Mouse (Mus musculus) limb, embryonic 12.5 days (tissue): ENCODE measurements around the gene Ppp1r9b. TPM values are rescaled to one million over a fixed set of nuclear protein-coding genes. Genes with fewer than 3 reads are reported as not detected.
A peak's percentile ranks its signal among the peaks of the same experiment; 100 is the strongest.

ENCODE experiments used
- ATAC-seq: fragments of 200-750 bp; cut with Nextera tagmentation; 2 replicates; pipeline ENCODE4 v1.8.0; 2017; ENCODE audit warnings: low read depth, moderate TSS enrichment; ENCODE audit not compliant: insufficient number of reproducible peaks, insufficient read depth, low FRiP score, low TSS enrichment
- H3K27ac ChIP-seq: fragments of 300-500 bp; sonication (generic); 2 replicates; pipeline ENCODE4 v1.5.1; 2016; ENCODE audit warnings: mild to moderate bottlenecking, moderate library complexity
- H3K27me3 ChIP-seq: fragments of 300-500 bp; sonication (generic); 2 replicates; pipeline ENCODE4 v1.6.1; 2016; ENCODE audit warnings: mild to moderate bottlenecking, moderate library complexity
- H3K36me3 ChIP-seq: fragments of 300-500 bp; sonication (generic); 2 replicates; pipeline ENCODE4 v1.6.1; 2016; ENCODE audit warnings: mild to moderate bottlenecking, moderate library complexity
- H3K4me1 ChIP-seq: fragments of 300-500 bp; sonication (generic); replicated peaks from 2 replicates; pipeline ENCODE4 v1.6.1; 2016
- H3K4me2 ChIP-seq: fragments of 300-500 bp; sonication (generic); 2 replicates; pipeline ENCODE4 v1.6.1; 2016; ENCODE audit warnings: mild to moderate bottlenecking, moderate library complexity
- H3K4me3 ChIP-seq: fragments of 300-500 bp; sonication (generic); replicated peaks from 2 replicates; pipeline ENCODE4 v1.5.1; 2016; ENCODE audit warnings: mild to moderate bottlenecking
- H3K9ac ChIP-seq: fragments of 300-500 bp; sonication (generic); replicated peaks from 2 replicates; pipeline ENCODE4 v1.6.1; 2016; ENCODE audit warnings: mild to moderate bottlenecking, moderate library complexity
- H3K9me3 ChIP-seq: fragments of 300-500 bp; sonication (generic); 2 replicates; pipeline ENCODE4 v1.6.1; 2016; ENCODE audit warnings: mild to moderate bottlenecking, moderate library complexity
- WGBS: fragments of 180-500 bp; shearing (Covaris S2); methylation state at CpG from one replicate; pipeline ENCODE4 v1.1.7; 2016; 5-methylcytosine and 5-hydroxymethylcytosine counted together
- polyA plus RNA-seq: library from polyadenylated mRNA; unstranded; fragments of >200 nt; fragmentation: Nextera tagmentation; extraction: Ambion mirVana; gene quantifications from 2 replicates; pipeline ENCODE4 v1.2.1, GENCODE M21; 2016

Ppp1r9b gene
- polyA plus RNA-seq, 1 experiment from 2014 or later: 12.0 TPM

GRCm38 (mm10) chr11:95024439-95025184 lies 33.8 kb downstream of the Ppp1r9b start:
- Histone ChIP-seq H3K9me3 (no peaks in the 10 kb centered on the region), H3K27ac (no peak overlapping the region), H3K4me1 (peaks cover 9% of the 10 kb centered on the region; the same call in 1 of the 2 replicates), H3K9ac (no peak overlapping the region), H3K4me3 (no peak overlapping the region), H3K27me3 (0 out of 2 replicates have a peak, but pooled peaks cover 9% of the 10 kb centered on the region), H3K36me3 (peaks cover 74% of the 10 kb centered on the region), H3K4me2 (no peak overlapping the region)
- ATAC-seq: no peak
- 76% methylated on average over 29 of the region's 29 CpGs for WGBS

GRCm38 (mm10) chr11:95025227-95026012 lies 34.6 kb downstream of the Ppp1r9b start:
- H3K4me1 ChIP-seq: peaks cover 9% of the 10 kb centered on the region; the same call in 1 of the 2 replicates
- 90% methylated on average over 11 of the region's 11 CpGs for WGBS
- no peak overlapping the region for H3K9ac ChIP-seq
- H3K27ac ChIP-seq: no peak overlapping the region
- H3K4me3 ChIP-seq: no peak overlapping the region
- H3K9me3 ChIP-seq: no peaks in the 10 kb centered on the region
- 0 out of 2 replicates have a peak, but pooled peaks cover 9% of the 10 kb centered on the region for H3K27me3 ChIP-seq
- H3K36me3 ChIP-seq: peaks cover 68% of the 10 kb centered on the region
- H3K4me2 ChIP-seq: no peak overlapping the region
- no peak for ATAC-seq

GRCm38 (mm10) chr11:95026090-95026542 lies 35.3 kb downstream of the Ppp1r9b start:
- ATAC-seq: no peak
- H3K9ac ChIP-seq: no peak overlapping the region

GRCm38 (mm10) chr11:95026849-95027248 lies 36.0 kb downstream of the Ppp1r9b start:
- 0 out of 2 replicates have a peak, but pooled peaks cover 9% of the 10 kb centered on the region for H3K27me3 ChIP-seq
- WGBS: 89% methylated on average over 6 of the region's 6 CpGs
- H3K4me1 ChIP-seq: peaks cover 9% of the 10 kb centered on the region; the same call in 1 of the 2 replicates
- no peak for ATAC-seq
- no peaks in the 10 kb centered on the region for H3K9me3 ChIP-seq
- H3K9ac ChIP-seq: no peak overlapping the region
- no peak overlapping the region for H3K4me2 ChIP-seq
- H3K36me3 ChIP-seq: peaks cover 57% of the 10 kb centered on the region
- H3K27ac ChIP-seq: no peak overlapping the region
- H3K4me3 ChIP-seq: no peak overlapping the region

More at GRCm38 (mm10) chr11:95026090-95026542, 35.3 kb downstream of the Ppp1r9b start:
- no peaks in the 10 kb centered on the region for H3K9me3 ChIP-seq
- no peak overlapping the region for H3K4me3 ChIP-seq
- no peak overlapping the region for H3K4me2 ChIP-seq
- 0 out of 2 replicates have a peak, but pooled peaks cover 9% of the 10 kb centered on the region for H3K27me3 ChIP-seq
- H3K36me3 ChIP-seq: peaks cover 61% of the 10 kb centered on the region
- no peak overlapping the region for H3K27ac ChIP-seq
- 80% methylated on average over 6 of the region's 6 CpGs for WGBS
- peaks cover 9% of the 10 kb centered on the region; the same call in 1 of the 2 replicates for H3K4me1 ChIP-seq

- Histone ChIP-seq H3K27me3 (0 out of 2 replicates have a peak, but pooled peaks cover 12% of the 10 kb centered on the region), H3K4me1 (peaks cover 9% of the 10 kb centered on the region; the same call in 1 of the 2 replicates), H3K9me3 (no peaks in the 10 kb centered on the region), H3K36me3 (peaks cover 50% of the 10 kb centered on the region), H3K9ac (peak overlapping the region; percentile 42), H3K4me3 (no peak overlapping the region), H3K4me2 (no peak overlapping the region), H3K27ac (no peak overlapping the region)
- no peak for ATAC-seq
- WGBS: 16% methylated on average over 13 of the region's 13 CpGs
Measured at GRCm38 (mm10) chr11:95027850-95028470, 37.1 kb downstream of the Ppp1r9b start.

GRCm38 (mm10) chr11:95032945-95033344 lies 42.1 kb downstream of the Ppp1r9b start:
- H3K4me1 ChIP-seq: peaks cover 5% of the 10 kb centered on the region; the same call in 1 of the 2 replicates
- H3K9ac ChIP-seq: no peak overlapping the region
- H3K36me3 ChIP-seq: peaks cover 38% of the 10 kb centered on the region
- ATAC-seq: no peak
- no peak overlapping the region for H3K4me2 ChIP-seq
- WGBS: 18% methylated on average over 6 of the region's 6 CpGs
- H3K27ac ChIP-seq: no peak overlapping the region
- H3K9me3 ChIP-seq: no peaks in the 10 kb centered on the region
- H3K4me3 ChIP-seq: no peak overlapping the region
- 0 out of 2 replicates have a peak, but pooled peaks cover 9% of the 10 kb centered on the region for H3K27me3 ChIP-seq

GRCm38 (mm10) chr11:95033617-95034016 lies 42.8 kb downstream of the Ppp1r9b start:
- Histone ChIP-seq H3K27me3 (0 out of 2 replicates have a peak, but pooled peaks cover 3% of the 10 kb centered on the region), H3K27ac (no peak overlapping the region), H3K4me1 (no peaks in the 10 kb centered on the region), H3K4me3 (no peak overlapping the region), H3K9ac (no peak overlapping the region), H3K36me3 (peaks cover 44% of the 10 kb centered on the region), H3K9me3 (no peaks in the 10 kb centered on the region), H3K4me2 (no peak overlapping the region)
- 72% methylated on average over 14 of the region's 14 CpGs for WGBS
- ATAC-seq: no peak

GRCm38 (mm10) chr11:95034902-95035301 lies 44.1 kb downstream of the Ppp1r9b start:
- no peak for ATAC-seq
- no peak overlapping the region for H3K27ac ChIP-seq
- peaks cover 4% of the 10 kb centered on the region for H3K4me1 ChIP-seq
- 0 out of 2 replicates have a peak, but pooled peaks cover 3% of the 10 kb centered on the region for H3K27me3 ChIP-seq
- peaks cover 41% of the 10 kb centered on the region for H3K36me3 ChIP-seq
- no peak overlapping the region for H3K4me3 ChIP-seq
- H3K9me3 ChIP-seq: no peaks in the 10 kb centered on the region
- 74% methylated on average over 10 of the region's 10 CpGs for WGBS
- no peak overlapping the region for H3K9ac ChIP-seq
- no peak overlapping the region for H3K4me2 ChIP-seq

- H3K4me3 ChIP-seq: no peak overlapping the region
- WGBS: 95% methylated on average over 5 of the region's 5 CpGs
- no peak for ATAC-seq
- H3K9ac ChIP-seq: no peak overlapping the region
- H3K27ac ChIP-seq: no peak overlapping the region
- H3K4me2 ChIP-seq: no peak overlapping the region
- H3K4me1 ChIP-seq: peaks cover 12% of the 10 kb centered on the region
- H3K9me3 ChIP-seq: no peaks in the 10 kb centered on the region
- peaks cover 40% of the 10 kb centered on the region for H3K36me3 ChIP-seq
- 0 out of 2 replicates have a peak, but pooled peaks cover 3% of the 10 kb centered on the region for H3K27me3 ChIP-seq
Measured at GRCm38 (mm10) chr11:95036521-95036920, 45.7 kb downstream of the Ppp1r9b start.

- H3K36me3 ChIP-seq: peaks cover 33% of the 10 kb centered on the region
- no peak overlapping the region for H3K4me2 ChIP-seq
- 54% methylated on average over 6 of the region's 6 CpGs for WGBS
- H3K4me1 ChIP-seq: peaks cover 18% of the 10 kb centered on the region
- no peak overlapping the region for H3K27ac ChIP-seq
- H3K9ac ChIP-seq: no peak overlapping the region
- 0 out of 2 replicates have a peak, but pooled peaks cover 3% of the 10 kb centered on the region for H3K27me3 ChIP-seq
- no peak overlapping the region for H3K4me3 ChIP-seq
- ATAC-seq: no peak
- H3K9me3 ChIP-seq: no peaks in the 10 kb centered on the region
Measured at GRCm38 (mm10) chr11:95037306-95037705, 46.5 kb downstream of the Ppp1r9b start.
